Mouse (Mus musculus) limb, embryonic 10.5 days (tissue): ENCODE measurements around the gene Tekt4. TPM values are rescaled to one million over a fixed set of nuclear protein-coding genes. Genes with fewer than 3 reads are reported as not detected.

Experiments used
- DNase-seq: peaks from one replicate; pipeline ENCODE4 v3.0.0-alpha.2; 2017; ENCODE audit warnings: low spot score
- H3K27ac ChIP-seq: fragments of 300-500 bp; sonication (generic); 2 replicates; pipeline ENCODE4 v1.5.1; 2016; ENCODE audit warnings: mild to moderate bottlenecking
- H3K27me3 ChIP-seq: fragments of 300-500 bp; sonication (generic); 2 replicates; pipeline ENCODE4 v1.6.1; 2016; ENCODE audit warnings: low read depth, mild to moderate bottlenecking; ENCODE audit not compliant: poor library complexity, severe bottlenecking
- H3K36me3 ChIP-seq: fragments of 300-500 bp; sonication (generic); 2 replicates; pipeline ENCODE4 v1.6.1; 2016; ENCODE audit warnings: mild to moderate bottlenecking, moderate library complexity
- H3K4me1 ChIP-seq: fragments of 300-500 bp; sonication (generic); 2 replicates; pipeline ENCODE4 v1.6.1; 2016
- H3K4me3 ChIP-seq: fragments of 300-500 bp; sonication (generic); 2 replicates; pipeline ENCODE4 v1.5.1; 2016; ENCODE audit warnings: mild to moderate bottlenecking, moderate library complexity
- H3K9me3 ChIP-seq: fragments of 300-500 bp; sonication (generic); replicated peaks from 2 replicates; pipeline ENCODE4 v1.6.1; 2016; ENCODE audit warnings: mild to moderate bottlenecking
- WGBS: fragments of 180-500 bp; shearing (Covaris S2); methylation state at CpG from one replicate; pipeline ENCODE4 v1.1.7; 2016; 5-methylcytosine and 5-hydroxymethylcytosine counted together
- polyA plus RNA-seq: library from polyadenylated mRNA; unstranded; fragments of >200 nt; fragmentation: Nextera tagmentation; extraction: Ambion mirVana; gene quantifications from 2 replicates; pipeline ENCODE4 v1.2.1, GENCODE M21; 2016

The Tekt4 gene
- polyA plus RNA-seq, 1 experiment from 2014 or later = not detected

DNA sequence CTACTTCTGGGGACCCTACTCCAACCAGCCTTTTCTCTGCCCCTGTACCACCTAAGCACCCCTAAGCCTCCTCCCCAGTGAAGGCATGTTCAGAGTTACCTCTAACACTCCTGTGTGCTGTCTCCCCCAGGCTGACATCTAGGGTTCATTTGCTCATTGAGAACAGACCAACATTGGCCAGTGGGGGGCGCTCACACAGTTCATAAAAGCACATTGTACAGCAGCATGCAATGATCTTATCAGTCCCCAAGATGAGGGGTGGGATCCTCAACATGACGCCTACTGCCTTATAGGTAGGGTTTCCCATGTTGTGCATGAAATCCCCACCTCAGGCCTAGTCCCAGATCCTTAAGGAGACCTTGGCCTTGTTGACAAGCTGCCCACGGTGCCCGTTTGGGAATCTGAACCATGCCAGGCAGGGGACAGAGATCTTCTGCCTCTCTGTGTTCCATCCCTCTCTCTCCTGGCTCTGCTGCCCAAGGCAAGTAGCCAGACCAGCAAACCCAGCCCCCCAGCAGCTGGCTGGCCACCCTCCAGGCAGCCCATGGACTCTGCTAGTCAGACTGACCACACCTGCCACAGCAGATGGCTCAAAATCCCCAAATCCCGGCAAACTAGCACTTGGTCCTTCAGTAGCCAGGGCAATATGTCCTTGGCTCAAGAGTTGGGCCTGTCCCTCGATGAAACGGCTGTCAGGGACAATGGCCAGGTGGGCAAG lies 54.6 kb downstream of the Tekt4 start:
- Histone ChIP-seq H3K27me3 (peaks cover 39% of the 10 kb centered on the region), H3K36me3 (no peaks in the 10 kb centered on the region), H3K27ac (0 out of 2 replicates have a peak overlapping the region, but pooled peaks have one; percentile 9), H3K4me3 (no peak overlapping the region), H3K9me3 (no peaks in the 10 kb centered on the region), H3K4me1 (no peaks in the 10 kb centered on the region)
- WGBS = 63% methylated on average over 7 of the region's 7 CpGs
- DNase-seq = peak; percentile 72

DNA sequence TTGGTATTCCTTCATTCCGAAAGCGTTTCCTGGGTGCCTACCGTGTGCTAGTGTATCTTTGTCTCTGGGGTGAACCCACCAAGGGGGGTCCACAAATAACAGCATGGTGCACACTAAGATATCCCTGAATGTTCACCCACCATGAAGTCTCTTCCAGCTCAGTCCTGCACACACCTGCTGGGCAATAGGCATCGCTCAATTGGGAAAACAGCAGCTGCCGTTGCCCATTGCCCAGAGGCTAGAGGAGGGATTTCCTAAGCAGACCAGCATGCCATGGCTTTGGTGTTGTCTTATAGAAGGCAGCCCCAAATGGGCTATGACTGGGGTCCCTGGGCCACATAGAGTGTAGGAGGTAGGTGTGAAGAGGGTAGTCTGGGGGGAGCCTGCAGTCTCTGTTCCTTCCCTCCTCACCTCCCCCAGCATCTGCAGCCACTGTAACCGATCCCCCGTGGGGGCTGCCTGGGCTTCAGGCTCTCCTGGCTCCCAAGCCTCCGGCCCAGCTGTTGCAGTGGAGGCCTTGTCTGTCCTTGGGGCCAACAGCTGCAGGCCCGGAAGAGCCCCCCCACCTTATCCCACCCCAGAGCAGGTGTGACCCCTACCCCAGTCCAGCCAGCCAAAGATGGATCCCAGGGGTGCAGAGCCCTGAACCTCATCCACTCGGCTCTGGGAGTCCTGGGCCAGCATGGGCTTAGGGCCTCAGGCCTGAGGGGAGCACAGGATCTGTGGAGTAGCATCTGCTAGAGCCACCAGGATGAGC lies 55.8 kb downstream of the Tekt4 start:
- no peak overlapping the region for H3K4me3 ChIP-seq
- 82% methylated on average over 10 of the region's 10 CpGs for WGBS
- no peaks in the 10 kb centered on the region for H3K36me3 ChIP-seq
- no peaks in the 10 kb centered on the region for H3K9me3 ChIP-seq
- H3K27me3 ChIP-seq = peaks cover 39% of the 10 kb centered on the region
- DNase-seq = no peak
- no peaks in the 10 kb centered on the region for H3K4me1 ChIP-seq
- no peak overlapping the region for H3K27ac ChIP-seq

DNA sequence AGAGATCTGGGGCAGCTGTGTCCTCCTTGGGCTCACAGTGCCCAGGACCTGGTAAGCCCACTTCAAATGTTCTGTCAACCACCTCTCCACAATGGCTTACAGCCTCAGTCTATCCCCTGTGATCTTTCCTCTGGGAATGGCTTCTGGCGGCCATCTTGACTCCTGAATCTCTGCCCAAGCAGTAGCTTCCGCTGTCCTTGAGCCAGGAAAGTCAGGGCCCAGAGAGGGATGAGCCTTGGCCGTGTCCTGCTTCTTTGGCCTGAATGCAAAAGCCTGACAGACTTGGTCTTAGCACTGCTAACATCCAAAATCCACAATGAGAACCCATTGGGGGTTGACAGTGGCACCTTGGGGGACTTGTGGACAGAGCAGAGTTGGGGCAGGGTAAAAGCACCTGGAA lies 57.5 kb downstream of the Tekt4 start:
- no peak for DNase-seq
- Histone ChIP-seq H3K4me3 (no peak overlapping the region), H3K27ac (no peak overlapping the region), H3K4me1 (peaks cover 11% of the 10 kb centered on the region), H3K27me3 (peaks cover 31% of the 10 kb centered on the region), H3K9me3 (no peaks in the 10 kb centered on the region), H3K36me3 (no peaks in the 10 kb centered on the region)
- 85% methylated on average over 3 of the region's 3 CpGs for WGBS

DNA sequence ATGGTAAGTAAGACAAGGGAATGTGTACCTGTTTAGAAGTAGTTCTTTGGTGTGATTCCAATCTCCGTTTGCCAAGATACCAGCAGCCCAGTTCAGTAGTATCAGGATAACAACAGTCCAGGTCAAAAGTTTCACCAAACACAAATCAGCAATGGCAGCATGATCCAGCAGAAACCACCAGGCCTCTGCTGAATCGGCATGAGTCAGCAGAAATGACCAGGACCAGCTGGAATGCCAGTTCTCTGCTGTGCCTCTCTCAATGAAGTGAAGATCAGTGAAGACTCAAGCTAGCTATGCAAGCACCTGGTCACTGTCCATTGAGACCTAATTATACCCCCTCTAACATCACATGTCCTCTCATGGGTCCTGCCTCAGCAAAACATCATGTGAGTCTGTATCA lies 59.6 kb downstream of the Tekt4 start:
- no peak for DNase-seq
- Histone ChIP-seq H3K4me1 (peaks cover 14% of the 10 kb centered on the region), H3K4me3 (no peak overlapping the region), H3K27ac (no peak overlapping the region), H3K9me3 (no peaks in the 10 kb centered on the region), H3K27me3 (peaks cover 35% of the 10 kb centered on the region; the same call in 1 of the 2 replicates), H3K36me3 (no peaks in the 10 kb centered on the region)
- 92% methylated on average over 2 of the region's 2 CpGs for WGBS

DNA sequence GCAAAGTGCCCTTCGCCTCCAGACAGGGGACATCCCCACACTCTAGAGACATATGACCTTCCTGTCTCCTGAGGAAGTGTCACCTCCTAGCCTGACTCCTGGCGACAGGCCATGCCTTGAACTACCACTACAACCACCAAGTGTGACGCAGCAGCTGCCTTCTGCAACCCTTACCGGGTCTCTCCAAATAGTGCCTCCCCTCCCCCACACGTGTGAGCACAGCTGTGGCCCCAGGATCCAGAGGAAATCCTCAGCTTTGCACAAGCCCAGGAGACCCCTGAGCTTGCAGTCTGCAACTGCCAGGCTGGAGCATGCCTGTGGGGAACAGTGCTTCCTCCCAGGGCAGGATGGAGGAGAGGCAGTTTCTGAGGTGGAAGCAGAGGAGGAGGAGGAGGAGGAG lies 61.9 kb downstream of the Tekt4 start:
- Histone ChIP-seq H3K9me3 (no peaks in the 10 kb centered on the region), H3K4me3 (no peak overlapping the region), H3K27ac (peak overlapping the region; percentile 37; the same call in 1 of the 2 replicates), H3K27me3 (peaks cover 20% of the 10 kb centered on the region; the same call in 1 of the 2 replicates), H3K36me3 (no peaks in the 10 kb centered on the region), H3K4me1 (peaks cover 25% of the 10 kb centered on the region)
- no peak for DNase-seq
- WGBS = 28% methylated on average over 5 of the region's 5 CpGs

DNA sequence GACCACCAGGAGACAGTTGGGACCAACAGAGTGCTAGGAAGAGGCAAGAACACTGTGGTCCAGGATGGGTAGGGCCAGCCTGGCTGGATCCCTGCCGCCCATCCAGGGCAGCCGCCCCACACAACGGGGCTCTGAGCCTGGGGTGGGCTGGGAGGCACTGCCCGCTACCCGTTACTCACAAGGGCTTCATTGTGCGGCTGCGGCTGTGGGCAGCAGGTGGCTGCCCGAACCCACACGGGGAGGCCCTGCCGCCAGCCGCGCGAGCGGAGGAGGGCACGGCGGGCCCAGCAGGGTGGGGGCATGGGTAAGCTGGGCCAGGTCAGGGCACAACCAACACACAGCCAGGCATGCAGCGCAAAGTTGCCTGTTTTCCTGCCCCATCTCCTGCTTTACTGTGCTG lies 63.7 kb downstream of the Tekt4 start:
- DNase-seq = no peak
- peaks cover 18% of the 10 kb centered on the region; the same call in 1 of the 2 replicates for H3K27me3 ChIP-seq
- H3K9me3 ChIP-seq = no peaks in the 10 kb centered on the region
- H3K27ac ChIP-seq = peak overlapping the region; percentile 14; the same call in 1 of the 2 replicates
- no peak overlapping the region for H3K4me3 ChIP-seq
- no peaks in the 10 kb centered on the region for H3K36me3 ChIP-seq
- 93% methylated on average over 17 of the region's 17 CpGs for WGBS
- peaks cover 34% of the 10 kb centered on the region for H3K4me1 ChIP-seq

DNA sequence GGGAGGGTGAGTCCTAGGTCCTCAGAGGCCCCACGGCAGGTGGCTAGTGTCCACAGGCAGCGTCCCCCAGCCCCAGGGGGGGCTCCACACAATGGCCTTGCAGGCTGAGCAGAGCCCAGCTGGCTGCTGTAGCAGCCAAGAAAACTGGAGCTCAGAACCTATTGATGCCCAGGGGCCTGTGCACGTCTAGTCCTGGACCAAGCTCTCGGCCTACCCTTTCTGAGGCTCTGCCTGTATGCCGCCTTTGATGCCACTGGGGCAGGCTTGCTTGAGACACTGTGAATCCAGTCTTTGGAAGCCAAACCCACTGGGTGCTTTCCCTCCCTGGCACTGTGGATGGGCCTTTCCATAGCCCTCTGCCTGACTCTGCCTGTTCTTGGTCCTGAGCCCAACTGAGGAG lies 65.1 kb downstream of the Tekt4 start:
- Histone ChIP-seq H3K36me3 (no peaks in the 10 kb centered on the region), H3K27ac (0 out of 2 replicates have a peak overlapping the region, but pooled peaks have one; percentile 21), H3K4me1 (peaks cover 39% of the 10 kb centered on the region), H3K27me3 (peaks cover 23% of the 10 kb centered on the region; the same call in 1 of the 2 replicates), H3K9me3 (no peaks in the 10 kb centered on the region), H3K4me3 (no peak overlapping the region)
- DNase-seq = no peak
- WGBS = 88% methylated on average over 5 of the region's 5 CpGs

DNA sequence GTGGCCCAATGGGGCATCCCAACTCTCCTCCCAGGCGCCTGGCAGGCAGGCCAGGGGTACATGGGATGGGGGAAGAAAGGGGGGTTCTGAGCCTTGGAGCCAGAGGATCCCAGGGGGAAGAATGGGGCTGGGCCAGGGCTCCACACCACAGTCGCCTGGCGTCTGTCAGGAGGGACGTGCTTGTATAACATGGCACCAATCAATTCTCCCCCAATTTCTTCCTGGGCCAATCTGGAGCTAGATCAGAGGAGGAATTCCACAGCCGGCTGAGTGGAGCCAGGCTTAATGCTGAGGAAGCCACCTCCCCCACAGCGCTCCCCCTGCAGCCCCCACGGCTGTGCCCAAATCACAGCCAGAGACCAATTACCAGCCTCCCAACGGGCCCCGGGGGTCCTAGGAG lies 66.1 kb downstream of the Tekt4 start:
- WGBS = 25% methylated on average over 9 of the region's 9 CpGs
- DNase-seq = no peak
- Histone ChIP-seq H3K27me3 (peaks cover 24% of the 10 kb centered on the region; the same call in 1 of the 2 replicates), H3K27ac (peak overlapping the region; percentile 63), H3K36me3 (no peaks in the 10 kb centered on the region), H3K4me3 (no peak overlapping the region), H3K9me3 (no peaks in the 10 kb centered on the region), H3K4me1 (peaks cover 39% of the 10 kb centered on the region)

DNA sequence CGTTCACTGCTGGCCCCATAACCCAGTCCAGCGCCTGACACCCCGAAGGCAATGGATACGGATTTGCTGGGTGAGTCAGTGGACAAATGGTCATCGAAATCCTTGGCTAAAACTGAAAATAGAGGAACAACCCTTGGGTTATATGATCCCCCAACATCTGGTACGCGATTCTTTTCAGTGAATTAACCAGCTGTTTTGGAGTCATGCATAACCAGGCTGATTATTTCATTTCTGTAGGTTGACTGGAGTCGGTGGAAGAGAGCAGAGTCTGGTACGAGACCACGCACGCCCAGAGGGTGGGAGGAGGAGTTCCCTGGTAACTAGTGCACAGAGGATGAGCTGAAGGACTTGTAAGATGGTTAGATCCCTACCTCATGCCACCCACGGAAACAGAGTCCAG lies 67.7 kb downstream of the Tekt4 start:
- no peak for DNase-seq
- H3K9me3 ChIP-seq = no peaks in the 10 kb centered on the region
- no peak overlapping the region for H3K4me3 ChIP-seq
- peaks cover 24% of the 10 kb centered on the region; the same call in 1 of the 2 replicates for H3K27me3 ChIP-seq
- H3K27ac ChIP-seq = no peak overlapping the region; the same call in 1 of the 2 replicates
- WGBS = 83% methylated on average over 12 of the region's 12 CpGs
- peaks cover 25% of the 10 kb centered on the region for H3K4me1 ChIP-seq
- no peaks in the 10 kb centered on the region for H3K36me3 ChIP-seq

Other genes starting within 250 kb of the Tekt4 start
- 34.6 and 35.0 TPM in 2 replicates for gene Gnptg, start 214.5 kb upstream of the Tekt4 start, polyA plus RNA-seq
- 74.6 and 76.6 TPM in 2 replicates for gene Tsr3, start 214.4 kb upstream of the Tekt4 start, polyA plus RNA-seq
- gene Baiap3, start 198.3 kb upstream of the Tekt4 start, polyA plus RNA-seq = 0.49 and 0.93 TPM in 2 replicates
- 974 and 998 TPM in 2 replicates for gene Ube2i, start 180.0 kb upstream of the Tekt4 start, polyA plus RNA-seq
- not detected in 2 replicates for gene Prss34, start 156.2 kb upstream of the Tekt4 start, polyA plus RNA-seq
- not detected in 2 replicates for gene Prss28, start 146.0 kb upstream of the Tekt4 start, polyA plus RNA-seq
- not detected in 2 replicates for gene Prss29, start 136.0 kb upstream of the Tekt4 start, polyA plus RNA-seq
- not detected in 2 replicates for gene Tpsab1, start 109.1 kb upstream of the Tekt4 start, polyA plus RNA-seq
- gene Tpsb2, start 88.3 kb upstream of the Tekt4 start, polyA plus RNA-seq = not detected in 2 replicates
- not detected in 2 replicates for gene Tpsg1, start 85.3 kb upstream of the Tekt4 start, polyA plus RNA-seq
- 1.8 and 3.2 TPM in 2 replicates for gene Cacna1h, start 20.8 kb upstream of the Tekt4 start, polyA plus RNA-seq
- gene Sstr5, start 42.7 kb downstream of the Tekt4 start, polyA plus RNA-seq = 0.20 TPM in 1 of 2 replicates, not detected in the other
- 11.1 and 13.1 TPM in 2 replicates for gene Sox8, start 116.1 kb downstream of the Tekt4 start, polyA plus RNA-seq
- gene Lmf1, start 124.5 kb downstream of the Tekt4 start, polyA plus RNA-seq = 28.9 and 29.0 TPM in 2 replicates